Mouse (Mus musculus) adipose tissue, adult 10 weeks (tissue): ENCODE results near the gene Elavl3. TPM values are rescaled to one million over a fixed set of nuclear protein-coding genes. Genes with fewer than 3 reads are reported as not detected.

Experiments used
- polyA plus RNA-seq: library from polyadenylated mRNA; stranded (reverse); fragments of 350-450 nt; fragmentation: Illumina TruSeq; extraction: RNeasy Lipid Tissue Mini Kit (QIAGEN cat#74804); gene quantifications from one replicate; pipeline ENCODE4 v1.2.3, GENCODE M21; 2014; ENCODE audit warnings: low read depth, low replicate concordance

Elavl3 gene
- 0.05 TPM for polyA plus RNA-seq

DNA sequence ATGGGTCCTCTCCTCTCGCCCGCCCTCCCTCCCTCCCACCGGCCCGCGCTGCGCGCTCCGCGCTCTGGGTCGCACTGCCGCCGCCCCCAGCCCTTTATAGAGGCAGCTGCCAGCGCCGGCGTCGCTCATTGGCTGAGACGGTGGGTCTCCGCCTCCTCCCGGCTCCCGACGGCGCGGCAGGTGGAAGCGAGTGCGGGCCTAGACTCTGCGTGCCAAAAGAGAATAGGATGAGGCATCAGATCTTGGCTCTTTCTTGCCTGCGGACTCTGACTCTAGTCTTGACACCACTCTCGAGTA lies at the start of gene Elavl3:
Gene Elavl3 (minus strand): TSS at position 66 of the 297 bp plus-strand sequence.

GRCm38 (mm10) chr9:22098993-22099696 lies 47.3 kb upstream of the Elavl3 start, which contains the start of gene Cnn1:
Cnn1 (plus strand) TSS chr9:22099216.

GRCm38 (mm10) chr9:22085022-22085834 lies 33.4 kb upstream of the Elavl3 start, which contains the start of gene Ecsit:
Ecsit (minus strand) TSS chr9:22085438.

DNA sequence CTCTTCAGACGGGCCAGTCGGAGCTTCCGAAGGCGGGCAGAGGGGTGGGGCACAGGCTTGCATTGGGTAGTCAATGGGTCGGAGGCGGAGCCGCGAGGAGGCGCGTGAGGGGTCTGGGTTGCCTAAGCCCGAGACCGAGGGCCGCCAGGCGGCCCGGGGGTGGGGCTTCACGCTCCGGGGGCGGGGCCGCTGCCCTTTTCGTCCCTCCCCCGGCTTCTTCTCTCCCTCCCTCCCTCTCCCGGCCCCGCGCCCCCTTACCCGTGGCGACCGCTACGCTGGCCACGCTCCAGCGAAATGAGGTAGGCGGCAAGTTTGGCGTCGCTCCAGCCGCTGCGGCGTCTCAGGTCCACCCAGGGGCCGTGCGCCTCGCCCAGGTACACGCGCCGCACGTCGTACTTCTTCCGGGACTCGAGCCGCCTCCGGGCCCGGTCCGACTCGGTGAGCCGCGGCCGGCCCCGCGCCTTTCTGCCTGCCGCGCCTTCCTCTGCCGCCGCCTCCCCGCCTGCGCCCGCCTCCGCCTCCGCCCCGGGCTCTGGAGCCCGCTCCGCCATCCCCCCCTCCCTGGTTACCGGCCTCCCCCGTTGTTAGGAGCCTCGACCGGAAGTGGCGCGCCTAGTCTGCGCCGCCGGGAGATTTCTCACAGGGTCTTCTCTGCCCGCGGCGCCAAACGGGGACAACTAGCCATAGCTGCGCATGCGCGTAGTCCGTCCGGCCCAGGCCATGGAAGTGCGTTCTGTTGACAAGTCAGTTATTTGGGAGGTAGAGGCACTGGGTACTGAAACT lies 19.2 kb upstream of the Elavl3 start, which contains the start of the genes Gm49318 and Zfp653:
Gene Gm49318 (minus strand): TSS at position 469 of the 783 bp plus-strand sequence.
Gene Zfp653 (minus strand): TSS at position 586 of the 783 bp plus-strand sequence.

GRCm38 (mm10) chr9:22002194-22003162 lies 49.3 kb downstream of the Elavl3 start, which contains the start of the genes Ccdc151 and Prkcsh:
Ccdc151 (minus strand) TSS chr9:22002634.
Prkcsh (plus strand) TSS chr9:22002806.

DNA sequence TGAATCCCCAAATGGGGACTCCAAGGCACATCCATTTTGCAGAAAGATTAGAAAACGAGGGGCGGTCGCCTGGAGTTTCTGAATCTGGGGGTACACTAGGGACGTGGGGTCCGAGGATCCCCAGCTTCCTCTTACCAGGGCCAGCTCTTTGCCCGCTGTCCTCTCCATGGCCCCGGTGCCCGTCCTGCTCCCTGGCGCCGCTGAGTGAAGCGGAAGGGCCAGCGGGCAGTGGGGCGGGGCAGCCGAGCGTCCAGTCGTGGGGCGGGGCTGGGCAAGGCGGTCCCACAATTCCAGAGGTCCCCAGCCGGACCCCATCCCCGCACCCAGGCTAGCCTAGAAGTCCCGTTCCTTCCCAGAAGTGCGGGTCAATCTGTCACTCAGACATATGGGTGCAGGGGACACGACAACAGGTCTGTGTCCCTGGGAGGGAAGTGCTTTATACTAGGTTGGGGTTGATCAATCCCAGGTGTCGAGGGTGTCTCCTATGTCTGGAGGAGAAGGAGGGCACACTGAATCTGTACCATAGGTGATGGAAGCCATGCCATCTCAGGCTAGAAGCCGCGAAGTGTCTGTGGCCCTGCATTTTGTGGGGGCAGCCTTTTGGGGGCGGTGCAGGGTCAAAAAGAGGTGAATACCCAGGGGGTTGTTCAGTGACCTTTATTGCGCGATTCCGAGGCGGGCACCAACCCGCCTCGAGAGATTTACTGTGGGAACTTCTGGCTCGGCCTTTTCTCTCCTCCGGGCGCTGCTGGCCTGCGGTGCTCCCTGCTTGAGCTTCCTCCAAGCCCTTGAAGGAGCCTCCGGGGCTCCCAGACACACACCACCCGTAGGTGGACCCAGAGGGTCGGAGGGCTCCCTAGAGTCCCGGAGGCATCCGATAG lies 62.4 kb downstream of the Elavl3 start, which contains the start of gene Rgl3:
Gene Rgl3 (minus strand): TSS at position 217 of the 881 bp plus-strand sequence.

Other genes with a start within 250 kb of the Elavl3 start
- 3.0 TPM for gene Angptl8, start 216.5 kb downstream of the Elavl3 start, polyA plus RNA-seq
- gene Dock6, start 199.4 kb downstream of the Elavl3 start, polyA plus RNA-seq, result 30.9 TPM
- 36.3 TPM for gene Rab3d, start 133.8 kb downstream of the Elavl3 start, polyA plus RNA-seq
- 8.7 TPM for gene Ccdc159, start 124.6 kb downstream of the Elavl3 start, polyA plus RNA-seq
- 141 TPM for gene Tmem205, start 124.5 kb downstream of the Elavl3 start, polyA plus RNA-seq
- gene Plppr2, start 115.0 kb downstream of the Elavl3 start, polyA plus RNA-seq, result 7.7 TPM
- 15.6 TPM for gene Swsap1, start 96.3 kb downstream of the Elavl3 start, polyA plus RNA-seq
- gene Epor, start 88.5 kb downstream of the Elavl3 start, polyA plus RNA-seq, result 4.1 TPM
- 23.4 TPM for gene Rgl3, start 62.6 kb downstream of the Elavl3 start, polyA plus RNA-seq
- gene Ccdc151, start 49.4 kb downstream of the Elavl3 start, polyA plus RNA-seq, result 2.1 TPM
- 107 TPM for gene Prkcsh, start 49.2 kb downstream of the Elavl3 start, polyA plus RNA-seq
- not detected for gene Gm49318, start 19.2 kb upstream of the Elavl3 start, polyA plus RNA-seq
- gene Zfp653, start 19.4 kb upstream of the Elavl3 start, polyA plus RNA-seq, result 7.2 TPM
- gene Ecsit, start 33.4 kb upstream of the Elavl3 start, polyA plus RNA-seq, result 26.5 TPM
- 56.7 TPM for gene Cnn1, start 47.2 kb upstream of the Elavl3 start, polyA plus RNA-seq
- gene Elof1, start 65.1 kb upstream of the Elavl3 start, polyA plus RNA-seq, result 111 TPM
- 206 TPM for gene Acp5, start 83.7 kb upstream of the Elavl3 start, polyA plus RNA-seq
- gene Pigyl, start 104.8 kb upstream of the Elavl3 start, polyA plus RNA-seq, result 59.1 TPM
- gene Zfp872, start 136.1 kb upstream of the Elavl3 start, polyA plus RNA-seq, result 3.3 TPM
- gene Zfp809, start 173.7 kb upstream of the Elavl3 start, polyA plus RNA-seq, result 40.6 TPM
- 0.55 TPM for gene Zfp599, start 207.9 kb upstream of the Elavl3 start, polyA plus RNA-seq